Mouse (Mus musculus) megakaryocyte, embryonic 14.5 days (primary cell): ENCODE measurements at regions not wholly inside any gene's neighbourhood (a gene's known extent, or its start where the extent isn't known, plus 50 kb on each side); places are given as distances from the start of the nearest gene placed in this dataset.

Experiments
- H3K27me3 ChIP-seq: replicated peaks from 2 replicates; pipeline ENCODE3; 2012; ENCODE audit warnings: inconsistent platforms
- H3K36me3 ChIP-seq: replicated peaks from 2 replicates; pipeline ENCODE3; 2012; ENCODE audit warnings: low read length, inconsistent platforms, mixed read lengths
- H3K4me1 ChIP-seq: 2 replicates; pipeline ENCODE4 v1.6.1; 2012; ENCODE audit warnings: inconsistent platforms
- H3K4me3 ChIP-seq: replicated peaks from 2 replicates; pipeline ENCODE3; 2012; ENCODE audit warnings: moderate library complexity, mild to moderate bottlenecking, inconsistent platforms
- H3K9me3 ChIP-seq: 2 replicates; pipeline ENCODE4 v1.6.1; 2012; ENCODE audit warnings: inconsistent platforms
- FLI1 ChIP-seq: IDR thresholded peaks from 2 replicates; pipeline ENCODE4 v1.6.1; 2012; ENCODE audit warnings: low read length, inconsistent platforms, mixed read lengths
- GATA1 ChIP-seq: IDR thresholded peaks from 3 replicates; pipeline ENCODE4 v1.6.1; 2012; ENCODE audit warnings: mixed read lengths, low read length, inconsistent platforms, borderline replicate concordance

GRCm38 (mm10) chr4:54646033-54646432, 298.8 kb upstream of the Zfp462 start:
- Histone ChIP-seq H3K4me1 (0 out of 2 replicates have a peak, but pooled peaks cover 3% of the 10 kb centered on the region), H3K9me3 (0 out of 2 replicates have a peak, but pooled peaks cover 3% of the 10 kb centered on the region), H3K27me3 (no peaks in the 10 kb centered on the region), H3K36me3 (no peaks in the 10 kb centered on the region), H3K4me3 (no peak overlapping the region)
- no peak for TF ChIP-seq GATA1
- TF ChIP-seq FLI1: no peak

GRCm38 (mm10) chr4:54646459-54646858, 298.4 kb upstream of the Zfp462 start:
- no peaks in the 10 kb centered on the region for H3K36me3 ChIP-seq
- H3K27me3 ChIP-seq: no peaks in the 10 kb centered on the region
- 0 out of 2 replicates have a peak, but pooled peaks cover 3% of the 10 kb centered on the region for H3K9me3 ChIP-seq
- TF ChIP-seq FLI1 (no peak), GATA1 (no peak)
- H3K4me3 ChIP-seq: no peak overlapping the region
- H3K4me1 ChIP-seq: 0 out of 2 replicates have a peak, but pooled peaks cover 3% of the 10 kb centered on the region

- no peak overlapping the region for H3K4me3 ChIP-seq
- TF ChIP-seq GATA1 (no peak), FLI1 (no peak)
- no peaks in the 10 kb centered on the region for H3K27me3 ChIP-seq
- no peaks in the 10 kb centered on the region for H3K36me3 ChIP-seq
- H3K4me1 ChIP-seq: 0 out of 2 replicates have a peak, but pooled peaks cover 3% of the 10 kb centered on the region
- no peaks in the 10 kb centered on the region for H3K9me3 ChIP-seq
Observed at GRCm38 (mm10) chr4:54648254-54648653, 296.6 kb upstream of the Zfp462 start.

- H3K4me3 ChIP-seq: no peak overlapping the region
- no peaks in the 10 kb centered on the region for H3K9me3 ChIP-seq
- no peak for TF ChIP-seq FLI1
- TF ChIP-seq GATA1: no peak
- peaks cover 4% of the 10 kb centered on the region for H3K27me3 ChIP-seq
- H3K36me3 ChIP-seq: no peaks in the 10 kb centered on the region
- H3K4me1 ChIP-seq: 0 out of 2 replicates have a peak, but pooled peaks cover 3% of the 10 kb centered on the region
Observed at GRCm38 (mm10) chr4:54651646-54652110, 293.2 kb upstream of the Zfp462 start.

GRCm38 (mm10) chr4:54652111-54653021, 292.5 kb upstream of the Zfp462 start:
- H3K4me1 ChIP-seq: 0 out of 2 replicates have a peak, but pooled peaks cover 3% of the 10 kb centered on the region

GRCm38 (mm10) chr4:54653097-54653776, 291.6 kb upstream of the Zfp462 start:
- Histone ChIP-seq H3K36me3 (no peaks in the 10 kb centered on the region), H3K9me3 (no peaks in the 10 kb centered on the region), H3K4me1 (no peaks in the 10 kb centered on the region), H3K27me3 (peaks cover 4% of the 10 kb centered on the region), H3K4me3 (no peak overlapping the region)
- TF ChIP-seq GATA1: no peak
- TF ChIP-seq FLI1: no peak

More at GRCm38 (mm10) chr4:54652111-54653021, 292.5 kb upstream of the Zfp462 start:
- peaks cover 4% of the 10 kb centered on the region for H3K27me3 ChIP-seq
- TF ChIP-seq GATA1 (no peak), FLI1 (no peak)
- no peak overlapping the region for H3K4me3 ChIP-seq
- no peaks in the 10 kb centered on the region for H3K36me3 ChIP-seq
- H3K9me3 ChIP-seq: no peaks in the 10 kb centered on the region
